Mouse (Mus musculus): Measurements from ENCODE around the gene Prkcg. TPM values are rescaled to one million over a fixed set of nuclear protein-coding genes. Genes with fewer than 3 reads are reported as not detected.

The Prkcg gene
- polyA plus RNA-seq, 1 experiment from 2014 or later = 0.35 TPM

DNA sequence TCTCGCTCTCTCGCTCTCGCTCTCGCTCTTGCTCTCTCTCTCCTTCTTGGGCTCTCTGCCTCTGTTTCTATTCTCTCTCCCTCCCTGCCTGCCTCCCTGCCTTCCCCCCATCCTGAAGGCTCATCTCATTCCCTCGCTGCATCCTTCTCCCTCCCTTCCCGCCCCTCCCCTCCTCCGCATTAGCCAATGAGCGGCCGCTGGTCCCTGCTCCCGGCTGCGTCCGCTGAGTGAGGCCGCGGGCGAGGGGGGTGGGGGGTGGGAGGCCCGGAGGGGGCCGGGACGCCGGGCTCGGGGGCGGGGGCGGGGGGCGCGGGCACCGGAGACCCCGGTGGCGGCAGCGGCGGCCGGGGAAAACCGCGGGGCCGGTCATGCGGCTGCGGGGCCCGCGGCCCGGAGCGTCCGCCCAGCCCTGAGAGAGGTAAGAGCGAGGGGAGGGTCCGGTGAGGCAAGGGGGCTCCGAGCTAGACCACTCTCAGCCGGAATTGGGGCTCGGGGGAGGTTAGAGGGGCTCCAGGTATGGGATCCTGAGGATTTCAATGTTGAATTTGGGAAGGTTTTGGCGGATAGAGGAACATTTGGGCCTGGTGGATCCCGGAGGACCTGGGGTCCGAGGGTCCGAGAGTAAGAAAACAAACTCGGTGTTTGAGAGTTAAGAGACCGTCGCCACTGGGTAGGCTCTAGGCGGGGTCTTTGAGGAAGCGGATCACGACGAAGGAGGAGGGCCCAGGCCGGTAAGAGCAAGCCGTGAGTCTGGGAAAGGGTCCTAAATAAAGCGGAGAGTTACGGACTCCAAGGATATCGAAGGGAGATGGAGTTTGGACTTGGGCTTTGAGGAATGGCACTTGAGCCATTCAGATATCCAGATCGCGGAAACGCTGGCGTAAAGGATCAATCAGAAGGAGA, 43.9 kb downstream of the Prkcg start, which contains the start of gene Cacng7:
Gene Cacng7 (plus strand): TSS at position 337 of the 903 bp plus-strand sequence.
- H3K9me3 ChIP-seq = no peaks in the 10 kb centered on the region; the same call in 1 of the 2 replicates
- 1% methylated on average over 52 of the region's 65 CpGs for WGBS
- H3K27me3 ChIP-seq (ENCODE audit: insufficient read depth, poor library complexity, severe bottlenecking) = peaks cover 51% of the 10 kb centered on the region
- peaks cover 21% of the 10 kb centered on the region for H3K4me1 ChIP-seq
- peak within 1 kb of the TSS; percentile 71 for H3K4me3 ChIP-seq
- H3K36me3 ChIP-seq = no peaks in the 10 kb centered on the region
- DNase-seq (ENCODE audit: low spot score) = no peak
- peak within 1 kb of the TSS; percentile 82 for H3K27ac ChIP-seq

GRCm38 (mm10) chr7:3333542-3333941, 44.6 kb downstream of the Prkcg start:
- peaks cover 21% of the 10 kb centered on the region for H3K4me1 ChIP-seq
- H3K9me3 ChIP-seq = no peaks in the 10 kb centered on the region; the same call in 1 of the 2 replicates
- DNase-seq (ENCODE audit: low spot score) = no peak
- 8% methylated on average over 5 of the region's 5 CpGs for WGBS
- H3K27ac ChIP-seq = no peak overlapping the region
- no peaks in the 10 kb centered on the region for H3K36me3 ChIP-seq
- H3K4me3 ChIP-seq = peak overlapping the region; percentile 71
- H3K27me3 ChIP-seq (ENCODE audit: insufficient read depth, poor library complexity, severe bottlenecking) = peaks cover 51% of the 10 kb centered on the region

DNA sequence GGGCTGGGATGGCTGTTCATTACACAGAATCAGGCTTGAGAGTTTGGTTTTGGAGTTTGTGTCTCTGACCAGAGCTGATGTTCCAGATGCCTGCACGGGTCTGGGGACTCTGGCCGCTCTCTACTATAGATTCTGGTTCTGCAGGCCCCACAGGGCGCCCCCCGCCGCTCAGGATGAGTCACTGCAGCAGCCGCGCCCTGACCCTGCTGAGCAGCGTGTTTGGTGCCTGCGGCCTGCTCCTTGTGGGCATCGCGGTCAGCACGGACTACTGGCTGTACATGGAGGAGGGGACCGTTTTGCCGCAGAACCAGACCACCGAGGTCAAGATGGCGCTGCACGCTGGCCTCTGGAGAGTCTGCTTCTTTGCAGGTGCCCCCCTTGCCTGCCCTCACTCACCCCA, 47.4 kb downstream of the Prkcg start:
- Histone ChIP-seq H3K27me3 (ENCODE audit: insufficient read depth, poor library complexity, severe bottlenecking) (peaks cover 28% of the 10 kb centered on the region), H3K9me3 (no peaks in the 10 kb centered on the region; the same call in 1 of the 2 replicates), H3K27ac (no peak overlapping the region), H3K36me3 (no peaks in the 10 kb centered on the region), H3K4me3 (no peak overlapping the region), H3K4me1 (peaks cover 19% of the 10 kb centered on the region)
- DNase-seq (ENCODE audit: low spot score) = no peak
- 50% methylated on average over 17 of the region's 17 CpGs for WGBS

DNA sequence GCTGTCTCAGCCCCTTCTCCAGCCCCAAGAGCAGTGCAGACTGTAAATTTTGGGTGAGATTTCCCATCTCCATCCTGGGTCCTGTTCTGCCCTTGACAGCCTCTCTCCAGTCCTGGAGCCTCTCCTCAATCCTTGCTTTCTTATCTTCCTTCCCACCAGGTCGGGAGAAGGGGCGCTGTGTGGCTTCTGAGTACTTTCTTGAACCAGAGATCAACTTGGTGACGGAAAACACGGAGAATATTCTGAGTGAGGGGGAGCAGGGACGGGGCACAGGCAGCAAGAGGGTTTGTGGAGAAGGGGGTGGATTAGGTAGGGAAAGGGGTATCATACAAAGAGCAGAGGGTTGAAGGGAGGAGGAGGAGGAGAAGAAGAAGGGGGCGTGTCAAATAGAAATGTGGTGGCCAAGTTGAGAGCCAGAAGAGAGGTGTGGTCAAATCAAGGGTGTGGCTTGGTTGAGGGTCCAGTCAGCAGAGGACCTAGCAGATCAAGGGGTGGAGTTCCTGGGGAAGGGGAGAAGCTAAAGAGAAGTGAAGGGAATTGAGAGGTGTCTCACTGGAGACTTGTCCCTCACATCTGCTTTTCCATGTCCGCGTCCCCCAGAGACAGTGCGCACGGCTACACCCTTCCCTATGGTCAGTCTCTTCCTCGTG, 49.4 kb downstream of the Prkcg start:
- 56% methylated on average over 11 of the region's 11 CpGs for WGBS
- H3K27me3 ChIP-seq (ENCODE audit: insufficient read depth, poor library complexity, severe bottlenecking) = peaks cover 9% of the 10 kb centered on the region; the same call in 1 of the 2 replicates
- no peaks in the 10 kb centered on the region for H3K9me3 ChIP-seq
- no peaks in the 10 kb centered on the region for H3K36me3 ChIP-seq
- DNase-seq (ENCODE audit: low spot score) = no peak
- H3K4me3 ChIP-seq = no peak overlapping the region
- 0 out of 2 replicates have a peak, but pooled peaks cover 3% of the 10 kb centered on the region for H3K4me1 ChIP-seq
- no peak overlapping the region for H3K27ac ChIP-seq

- no peak for DNase-seq (ENCODE audit: low spot score)
- Histone ChIP-seq H3K27me3 (ENCODE audit: insufficient read depth, poor library complexity, severe bottlenecking) (peaks cover 3% of the 10 kb centered on the region; the same call in 1 of the 2 replicates), H3K9me3 (no peaks in the 10 kb centered on the region), H3K36me3 (no peaks in the 10 kb centered on the region), H3K27ac (no peak overlapping the region), H3K4me1 (no peaks in the 10 kb centered on the region), H3K4me3 (no peak overlapping the region)
- WGBS = 79% methylated on average over 11 of the region's 11 CpGs
Measured at GRCm38 (mm10) chr7:3339010-3339409, 50.0 kb downstream of the Prkcg start.

GRCm38 (mm10) chr7:3343861-3344260, 54.9 kb downstream of the Prkcg start:
- WGBS = 83% methylated on average over 3 of the region's 3 CpGs
- Histone ChIP-seq H3K36me3 (no peaks in the 10 kb centered on the region), H3K27ac (no peak overlapping the region), H3K4me3 (no peak overlapping the region), H3K27me3 (ENCODE audit: insufficient read depth, poor library complexity, severe bottlenecking) (no peaks in the 10 kb centered on the region), H3K4me1 (no peaks in the 10 kb centered on the region), H3K9me3 (no peaks in the 10 kb centered on the region)
- no peak for DNase-seq (ENCODE audit: low spot score)

DNA sequence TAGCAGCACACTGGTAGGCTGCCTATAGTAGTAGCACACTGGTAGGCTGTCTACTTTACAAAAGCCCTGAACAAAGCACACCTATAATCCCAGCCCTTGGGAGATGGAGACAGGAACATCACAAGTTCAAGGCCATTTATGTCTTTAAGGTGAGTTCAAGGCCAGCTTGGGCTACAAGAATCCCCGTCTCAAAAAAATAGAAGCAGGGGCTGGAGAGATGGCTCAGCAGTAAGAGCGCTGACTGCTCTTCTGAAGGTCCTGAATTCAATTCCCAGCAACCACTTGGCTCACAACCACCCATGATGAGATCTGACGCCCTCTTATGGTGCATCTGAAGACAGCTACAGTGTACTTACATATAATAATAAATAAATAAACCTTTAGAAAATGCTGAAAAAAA, 56.3 kb downstream of the Prkcg start:
- H3K27ac ChIP-seq = no peak overlapping the region
- H3K4me3 ChIP-seq = no peak overlapping the region
- H3K36me3 ChIP-seq = no peaks in the 10 kb centered on the region
- no peak for DNase-seq (ENCODE audit: low spot score)
- no peaks in the 10 kb centered on the region for H3K27me3 ChIP-seq (ENCODE audit: insufficient read depth, poor library complexity, severe bottlenecking)
- no peaks in the 10 kb centered on the region for H3K4me1 ChIP-seq
- H3K9me3 ChIP-seq = no peaks in the 10 kb centered on the region
- 83% methylated on average over 3 of the region's 3 CpGs for WGBS

- Histone ChIP-seq H3K36me3 (no peaks in the 10 kb centered on the region), H3K27me3 (ENCODE audit: insufficient read depth, poor library complexity, severe bottlenecking) (no peaks in the 10 kb centered on the region)
Measured at GRCm38 (mm10) chr7:3347366-3348287, 58.6 kb downstream of the Prkcg start.

GRCm38 (mm10) chr7:3348326-3348725, 59.3 kb downstream of the Prkcg start:
- 59% methylated on average over 5 of the region's 5 CpGs for WGBS
- Histone ChIP-seq H3K36me3 (no peaks in the 10 kb centered on the region), H3K4me3 (no peak overlapping the region), H3K4me1 (no peaks in the 10 kb centered on the region), H3K27me3 (ENCODE audit: insufficient read depth, poor library complexity, severe bottlenecking) (no peaks in the 10 kb centered on the region), H3K9me3 (no peaks in the 10 kb centered on the region), H3K27ac (no peak overlapping the region)
- DNase-seq (ENCODE audit: low spot score) = no peak

More at GRCm38 (mm10) chr7:3347366-3348287, 58.6 kb downstream of the Prkcg start:
- Histone ChIP-seq H3K4me1 (no peaks in the 10 kb centered on the region), H3K4me3 (no peak overlapping the region), H3K27ac (no peak overlapping the region), H3K9me3 (no peaks in the 10 kb centered on the region)
- 41% methylated on average over 20 of the region's 20 CpGs for WGBS
- DNase-seq (ENCODE audit: low spot score) = no peak

DNA sequence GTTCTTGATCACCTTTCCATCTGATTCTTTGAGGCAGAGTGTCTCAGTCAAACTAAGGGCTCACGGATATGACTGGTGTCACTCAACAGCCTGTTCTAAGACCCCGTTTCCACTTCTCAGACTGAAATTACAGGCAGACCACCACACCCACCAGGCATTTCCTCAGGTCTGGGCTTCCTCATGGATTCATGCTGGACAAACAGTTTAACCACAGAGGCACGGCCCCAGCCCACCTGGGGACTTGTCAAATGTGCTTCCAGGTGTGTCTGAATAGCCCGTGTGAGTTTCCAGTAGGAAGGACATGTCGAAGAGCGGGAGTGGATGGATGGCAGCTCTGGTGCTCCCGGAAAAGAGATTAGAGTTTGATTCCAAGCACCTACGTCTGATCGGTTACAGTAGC, 60.8 kb downstream of the Prkcg start:
- Histone ChIP-seq H3K27me3 (ENCODE audit: insufficient read depth, poor library complexity, severe bottlenecking) (no peaks in the 10 kb centered on the region), H3K4me1 (no peaks in the 10 kb centered on the region), H3K4me3 (no peak overlapping the region), H3K27ac (no peak overlapping the region), H3K36me3 (no peaks in the 10 kb centered on the region), H3K9me3 (no peaks in the 10 kb centered on the region)
- WGBS = 79% methylated on average over 9 of the region's 9 CpGs
- DNase-seq (ENCODE audit: low spot score) = peak; percentile 57

DNA sequence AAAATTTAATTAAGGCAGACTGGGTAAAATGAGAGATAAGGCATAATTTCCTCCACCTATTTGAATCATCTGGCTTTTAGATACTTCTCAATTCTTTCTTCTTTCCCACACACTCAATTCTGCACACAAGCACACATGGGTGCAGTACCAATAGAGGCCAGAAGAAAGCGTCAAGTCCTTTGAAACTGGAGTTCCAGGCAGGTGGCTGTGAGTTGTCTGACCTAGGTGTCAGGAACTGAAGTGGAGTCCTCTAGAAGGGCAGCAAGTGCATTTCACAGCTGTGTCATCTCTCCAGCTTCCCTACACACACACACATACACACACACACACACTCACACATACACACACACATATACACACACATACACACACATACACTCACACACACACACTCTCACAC, 62.6 kb downstream of the Prkcg start:
- no peaks in the 10 kb centered on the region for H3K9me3 ChIP-seq
- 92% methylated on average over 1 of the region's 1 CpGs for WGBS
- no peak overlapping the region for H3K4me3 ChIP-seq
- no peak for DNase-seq (ENCODE audit: low spot score)
- H3K27ac ChIP-seq = no peak overlapping the region
- H3K4me1 ChIP-seq = no peaks in the 10 kb centered on the region
- H3K36me3 ChIP-seq = no peaks in the 10 kb centered on the region
- H3K27me3 ChIP-seq (ENCODE audit: insufficient read depth, poor library complexity, severe bottlenecking) = no peaks in the 10 kb centered on the region

DNA sequence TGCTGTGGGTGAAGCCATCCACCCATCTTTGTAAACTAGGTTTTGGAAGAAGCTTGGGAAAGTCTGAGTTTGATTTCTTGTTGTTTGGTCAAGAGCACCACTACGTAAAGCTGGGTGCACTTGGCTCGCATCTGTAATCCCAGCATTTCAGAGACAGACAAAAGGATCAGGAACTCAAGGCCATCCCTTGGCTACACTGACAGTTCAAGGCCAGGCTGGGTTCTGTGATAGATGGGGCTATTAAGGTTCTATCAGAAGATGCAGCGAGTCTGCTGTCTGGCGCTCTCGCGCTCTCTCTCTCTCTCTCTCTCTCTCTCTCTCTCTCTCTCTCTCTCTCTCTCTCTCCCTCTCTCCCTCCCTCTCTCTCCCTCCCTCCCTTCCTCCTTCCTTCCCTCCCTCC, 65.9 kb downstream of the Prkcg start:
- Histone ChIP-seq H3K4me3 (no peak overlapping the region), H3K27ac (no peak overlapping the region), H3K4me1 (no peaks in the 10 kb centered on the region), H3K27me3 (ENCODE audit: insufficient read depth, poor library complexity, severe bottlenecking) (no peaks in the 10 kb centered on the region), H3K36me3 (no peaks in the 10 kb centered on the region), H3K9me3 (no peaks in the 10 kb centered on the region)
- DNase-seq (ENCODE audit: low spot score) = no peak
- 86% methylated on average over 6 of the region's 6 CpGs for WGBS

Data from heart, embryonic 10.5 days (tissue).